Mouse (Mus musculus) liver, embryonic 15.5 days (tissue): ENCODE results near the gene Stxbp1. TPM values are rescaled to one million over a fixed set of nuclear protein-coding genes. Genes with fewer than 3 reads are reported as not detected.

Experiments
- ATAC-seq: fragments of 200-750 bp; cut with Nextera tagmentation; 2 replicates; pipeline ENCODE4 v1.8.0; 2017; ENCODE audit warnings: moderate number of reproducible peaks, mild to moderate bottlenecking, moderate library complexity; ENCODE audit not compliant: insufficient read depth
- H3K27ac ChIP-seq: fragments of 300-500 bp; sonication (generic); replicated peaks from 2 replicates; pipeline ENCODE4 v1.5.1; 2015; ENCODE audit warnings: mild to moderate bottlenecking, inconsistent platforms
- H3K27me3 ChIP-seq: fragments of 300-500 bp; sonication (generic); 2 replicates; pipeline ENCODE4 v1.6.1; 2015; ENCODE audit warnings: mild to moderate bottlenecking, inconsistent platforms
- H3K36me3 ChIP-seq: fragments of 300-500 bp; sonication (generic); replicated peaks from 2 replicates; pipeline ENCODE4 v1.6.1; 2015; ENCODE audit warnings: moderate library complexity, mild to moderate bottlenecking, inconsistent platforms
- H3K4me1 ChIP-seq: fragments of 300-500 bp; sonication (generic); replicated peaks from 2 replicates; pipeline ENCODE4 v1.6.1; 2015; ENCODE audit warnings: inconsistent platforms
- H3K4me2 ChIP-seq: fragments of 300-500 bp; sonication (generic); 2 replicates; pipeline ENCODE4 v1.6.1; 2015; ENCODE audit warnings: moderate library complexity, mild to moderate bottlenecking, inconsistent platforms
- H3K4me3 ChIP-seq: fragments of 300-500 bp; sonication (generic); replicated peaks from 2 replicates; pipeline ENCODE4 v1.5.1; 2015; ENCODE audit warnings: mild to moderate bottlenecking, inconsistent platforms
- H3K9ac ChIP-seq: fragments of 300-500 bp; sonication (generic); 2 replicates; pipeline ENCODE4 v1.6.1; 2015; ENCODE audit warnings: moderate library complexity, mild to moderate bottlenecking, inconsistent platforms
- H3K9me3 ChIP-seq: fragments of 300-500 bp; sonication (generic); replicated peaks from 2 replicates; pipeline ENCODE4 v1.6.1; 2016; ENCODE audit warnings: inconsistent platforms
- WGBS: fragments of 180-500 bp; shearing (Covaris S2); methylation state at CpG from one replicate; pipeline ENCODE4 v1.1.7; 2015; ENCODE audit warnings: mixed read lengths; ENCODE audit not compliant: insufficient replicate concordance; 5-methylcytosine and 5-hydroxymethylcytosine counted together
- polyA plus RNA-seq: library from polyadenylated mRNA; unstranded; fragments of >200 nt; fragmentation: Nextera tagmentation; extraction: Ambion mirVana; gene quantifications from 2 replicates; pipeline ENCODE4 v1.2.1, GENCODE M21; 2015

Gene Stxbp1
- polyA plus RNA-seq, 1 experiment from 2014 or later, result 2.4 TPM

GRCm38 (mm10) chr2:32881723-32882122, 34.7 kb upstream of the Stxbp1 start:
- 11% methylated on average over 3 of the region's 3 CpGs for WGBS
- H3K4me3 ChIP-seq, result no peak overlapping the region
- no peak for ATAC-seq
- peaks cover 1% of the 10 kb centered on the region for H3K27me3 ChIP-seq
- no peaks in the 10 kb centered on the region for H3K36me3 ChIP-seq
- H3K27ac ChIP-seq, result peak overlapping the region; percentile 48; the same call in 1 of the 2 replicates
- no peak overlapping the region for H3K9ac ChIP-seq
- H3K4me1 ChIP-seq, result peaks cover 69% of the 10 kb centered on the region
- H3K9me3 ChIP-seq, result no peaks in the 10 kb centered on the region
- no peak overlapping the region for H3K4me2 ChIP-seq

- H3K27me3 ChIP-seq, result peaks cover 8% of the 10 kb centered on the region
- H3K4me3 ChIP-seq, result no peak overlapping the region
- WGBS, result 46% methylated on average over 6 of the region's 6 CpGs
- no peak for ATAC-seq
- no peaks in the 10 kb centered on the region for H3K9me3 ChIP-seq
- H3K9ac ChIP-seq, result no peak overlapping the region
- no peak overlapping the region for H3K4me2 ChIP-seq
- H3K27ac ChIP-seq, result peak overlapping the region; percentile 48; the same call in 1 of the 2 replicates
- no peaks in the 10 kb centered on the region for H3K36me3 ChIP-seq
- H3K4me1 ChIP-seq, result peaks cover 76% of the 10 kb centered on the region
Observed at GRCm38 (mm10) chr2:32881054-32881453, 34.0 kb upstream of the Stxbp1 start.

GRCm38 (mm10) chr2:32879593-32879992, 32.5 kb upstream of the Stxbp1 start:
- no peak overlapping the region for H3K4me3 ChIP-seq
- no peak overlapping the region for H3K27ac ChIP-seq
- H3K4me1 ChIP-seq, result peaks cover 81% of the 10 kb centered on the region
- H3K36me3 ChIP-seq, result no peaks in the 10 kb centered on the region
- peaks cover 23% of the 10 kb centered on the region for H3K27me3 ChIP-seq
- ATAC-seq, result no peak
- no peaks in the 10 kb centered on the region for H3K9me3 ChIP-seq
- H3K4me2 ChIP-seq, result no peak overlapping the region
- no peak overlapping the region for H3K9ac ChIP-seq
- 63% methylated on average over 5 of the region's 5 CpGs for WGBS

- H3K9ac ChIP-seq, result no peak overlapping the region
- 79% methylated on average over 3 of the region's 3 CpGs for WGBS
- no peaks in the 10 kb centered on the region for H3K9me3 ChIP-seq
- no peaks in the 10 kb centered on the region for H3K36me3 ChIP-seq
- H3K4me3 ChIP-seq, result no peak overlapping the region
- no peak for ATAC-seq
- H3K4me2 ChIP-seq, result no peak overlapping the region
- H3K27me3 ChIP-seq, result peaks cover 25% of the 10 kb centered on the region
- H3K4me1 ChIP-seq, result peaks cover 81% of the 10 kb centered on the region
- no peak overlapping the region for H3K27ac ChIP-seq
Observed at GRCm38 (mm10) chr2:32878396-32878795, 31.4 kb upstream of the Stxbp1 start.

GRCm38 (mm10) chr2:32877761-32878393, 30.8 kb upstream of the Stxbp1 start:
- Histone ChIP-seq H3K4me3 (peak overlapping the region; percentile 67), H3K36me3 (no peaks in the 10 kb centered on the region), H3K4me2 (peak overlapping the region; percentile 91), H3K9ac (no peak overlapping the region), H3K27me3 (peaks cover 25% of the 10 kb centered on the region), H3K27ac (no peak overlapping the region), H3K9me3 (no peaks in the 10 kb centered on the region), H3K4me1 (peaks cover 77% of the 10 kb centered on the region)
- WGBS, result 54% methylated on average over 6 of the region's 6 CpGs
- ATAC-seq, result no peak

- H3K4me3 ChIP-seq, result peak overlapping the region; percentile 67
- H3K4me2 ChIP-seq, result peak overlapping the region; percentile 91
- H3K27ac ChIP-seq, result 0 out of 2 replicates have a peak overlapping the region, but pooled peaks have one; percentile 0
- peaks cover 25% of the 10 kb centered on the region for H3K27me3 ChIP-seq
- no peaks in the 10 kb centered on the region for H3K9me3 ChIP-seq
- no peaks in the 10 kb centered on the region for H3K36me3 ChIP-seq
- WGBS, result 18% methylated on average over 5 of the region's 5 CpGs
- H3K4me1 ChIP-seq, result peaks cover 72% of the 10 kb centered on the region
- no peak overlapping the region for H3K9ac ChIP-seq
- no peak for ATAC-seq
Observed at GRCm38 (mm10) chr2:32877303-32877702, 30.3 kb upstream of the Stxbp1 start.

- no peaks in the 10 kb centered on the region for H3K36me3 ChIP-seq
- H3K9me3 ChIP-seq, result no peaks in the 10 kb centered on the region
- peak overlapping the region; percentile 67 for H3K4me3 ChIP-seq
- 0 out of 2 replicates have a peak, but pooled peaks have one; percentile 8 for ATAC-seq
- peaks cover 25% of the 10 kb centered on the region for H3K27me3 ChIP-seq
- WGBS, result 7% methylated on average over 20 of the region's 20 CpGs
- H3K4me2 ChIP-seq, result peak overlapping the region; percentile 91
- H3K4me1 ChIP-seq, result peaks cover 68% of the 10 kb centered on the region
- H3K9ac ChIP-seq, result peak overlapping the region; percentile 61
- 0 out of 2 replicates have a peak overlapping the region, but pooled peaks have one; percentile 0 for H3K27ac ChIP-seq
Observed at GRCm38 (mm10) chr2:32876490-32877302, 29.7 kb upstream of the Stxbp1 start.

- H3K36me3 ChIP-seq, result no peaks in the 10 kb centered on the region
- peak within 1 kb of the TSS; percentile 67 for H3K4me3 ChIP-seq
- WGBS, result under 1% methylated on average over 68 of the region's 68 CpGs
- H3K4me2 ChIP-seq, result peak within 1 kb of the TSS; percentile 91
- H3K9me3 ChIP-seq, result no peaks in the 10 kb centered on the region
- peaks cover 25% of the 10 kb centered on the region for H3K27me3 ChIP-seq
- H3K4me1 ChIP-seq, result peaks cover 67% of the 10 kb centered on the region
- peak within 1 kb of the TSS; percentile 61 for H3K9ac ChIP-seq
- ATAC-seq, result peak; percentile 79
- H3K27ac ChIP-seq, result peak within 1 kb of the TSS; percentile 0; the same call in 1 of the 2 replicates
Observed at GRCm38 (mm10) chr2:32875675-32876489, 28.8 kb upstream of the Stxbp1 start, which contains the start of gene Fam129b. TSS of gene Fam129b (plus strand) at chr2:32876114.

- Histone ChIP-seq H3K4me2 (peak overlapping the region; percentile 91), H3K4me3 (peak overlapping the region; percentile 67), H3K4me1 (peaks cover 67% of the 10 kb centered on the region), H3K9me3 (no peaks in the 10 kb centered on the region), H3K9ac (peak overlapping the region; percentile 48; the same call in 1 of the 2 replicates), H3K27ac (no peak overlapping the region; the same call in 1 of the 2 replicates), H3K36me3 (no peaks in the 10 kb centered on the region), H3K27me3 (peaks cover 25% of the 10 kb centered on the region)
- ATAC-seq, result no peak
- 25% methylated on average over 15 of the region's 15 CpGs for WGBS
Observed at GRCm38 (mm10) chr2:32874951-32875674, 28.1 kb upstream of the Stxbp1 start.

GRCm38 (mm10) chr2:32874070-32874469, 27.0 kb upstream of the Stxbp1 start:
- H3K36me3 ChIP-seq, result no peaks in the 10 kb centered on the region
- WGBS, result 63% methylated on average over 3 of the region's 3 CpGs
- no peak overlapping the region for H3K4me3 ChIP-seq
- no peak for ATAC-seq
- no peaks in the 10 kb centered on the region for H3K9me3 ChIP-seq
- no peak overlapping the region for H3K9ac ChIP-seq
- no peak overlapping the region for H3K27ac ChIP-seq
- no peak overlapping the region for H3K4me2 ChIP-seq
- peaks cover 25% of the 10 kb centered on the region for H3K27me3 ChIP-seq
- H3K4me1 ChIP-seq, result peaks cover 64% of the 10 kb centered on the region
